Mouse (Mus musculus): ENCODE data around the gene Hhex. TPM values are rescaled to one million over a fixed set of nuclear protein-coding genes. Genes with fewer than 3 reads are reported as not detected.

Gene Hhex
- total RNA-seq, 2 experiments from 2014 or later, result 1.4 to 2.2 TPM

- DNase-seq, result no peak
- intact Hi-C loops (cut with DNase I), result no loop called here
Measured at GRCm38 (mm10) chr19:37443631-37444140, 9.1 kb downstream of the Hhex start.

DNA sequence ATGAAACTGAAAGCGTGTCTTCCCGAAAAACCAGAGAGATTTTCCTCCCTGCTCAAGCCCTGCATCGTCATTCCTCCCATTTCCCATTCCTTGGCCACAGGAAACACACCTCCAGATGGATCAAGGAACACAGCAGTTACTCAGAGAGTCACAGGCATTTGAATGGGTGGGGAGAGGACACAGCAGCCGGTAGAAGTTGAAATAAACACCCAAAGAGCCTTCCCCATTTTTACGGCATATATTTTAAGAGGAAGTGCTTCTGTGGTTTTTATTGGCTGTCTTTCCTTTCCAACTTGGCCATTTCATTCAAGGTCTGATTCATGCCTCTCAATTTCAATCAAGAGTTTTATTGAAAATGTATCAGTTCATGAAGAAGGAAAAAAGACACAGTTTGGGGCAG is 13.6 kb downstream of the Hhex start:
- intact Hi-C loops (cut with DNase I), result no loop called here
- DNase-seq, result no peak

DNA sequence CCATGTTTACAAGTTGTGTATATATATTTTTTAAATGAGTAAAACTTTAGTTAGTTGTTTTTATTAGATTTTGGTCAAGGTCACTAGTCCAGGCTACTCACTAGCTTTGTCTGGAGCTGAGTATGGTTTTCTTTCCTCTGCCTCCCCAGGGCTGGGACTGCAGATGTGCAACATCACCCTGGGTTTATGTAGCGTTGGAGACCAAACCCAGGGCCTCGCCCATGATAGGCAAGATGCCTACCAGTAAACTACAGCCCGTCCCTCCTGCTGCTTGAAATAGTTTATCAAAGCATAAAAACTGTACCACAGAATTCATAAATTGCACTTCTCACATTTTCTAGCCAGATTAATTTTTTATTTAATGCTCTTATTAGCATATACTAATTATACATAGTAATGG is 14.6 kb downstream of the Hhex start:
- intact Hi-C loops (cut with DNase I), result no loop called here
- DNase-seq, result no peak

DNA sequence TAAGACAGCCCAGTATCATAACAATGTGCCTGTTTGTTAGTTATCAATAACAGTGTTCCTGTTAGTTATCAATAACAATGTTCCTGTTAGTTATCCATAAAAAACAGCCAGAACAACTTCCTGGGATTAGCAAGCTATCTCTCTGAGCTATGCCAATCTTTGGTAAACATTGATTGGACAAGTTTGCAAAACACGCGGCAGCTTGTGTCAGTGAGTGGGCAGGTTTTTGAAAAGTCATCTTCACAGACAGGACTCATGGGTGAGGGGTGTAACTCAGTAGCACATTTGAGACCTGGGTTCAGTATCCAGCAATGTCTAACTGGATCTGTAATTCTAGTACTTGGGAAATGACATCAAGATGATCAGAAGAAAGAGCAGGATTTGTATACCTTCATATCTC is 20.9 kb downstream of the Hhex start:
- DNase-seq, result no peak
- intact Hi-C loops (cut with DNase I), result no loop called here

DNA sequence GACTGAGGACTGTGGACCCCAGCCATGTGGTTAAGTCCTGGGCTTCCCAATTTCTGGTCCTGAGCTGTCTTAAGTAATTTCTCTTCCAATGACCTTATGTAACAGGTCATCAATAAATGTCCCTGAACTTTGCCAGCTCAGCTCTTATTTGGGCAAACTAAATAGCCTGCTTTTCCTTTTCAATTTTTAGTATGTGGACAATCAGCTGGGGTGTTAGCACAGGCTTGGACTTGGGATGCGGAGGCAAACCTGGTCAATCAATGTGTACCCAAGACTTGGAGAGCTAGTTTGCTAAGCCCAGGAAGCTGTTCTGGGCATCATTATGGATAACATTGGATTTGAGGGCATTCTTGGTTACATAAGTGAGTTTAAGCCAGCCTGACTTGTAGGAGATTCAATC is 21.4 kb downstream of the Hhex start:
- DNase-seq, result no peak
- intact Hi-C loops (cut with DNase I), result no loop called here

DNA sequence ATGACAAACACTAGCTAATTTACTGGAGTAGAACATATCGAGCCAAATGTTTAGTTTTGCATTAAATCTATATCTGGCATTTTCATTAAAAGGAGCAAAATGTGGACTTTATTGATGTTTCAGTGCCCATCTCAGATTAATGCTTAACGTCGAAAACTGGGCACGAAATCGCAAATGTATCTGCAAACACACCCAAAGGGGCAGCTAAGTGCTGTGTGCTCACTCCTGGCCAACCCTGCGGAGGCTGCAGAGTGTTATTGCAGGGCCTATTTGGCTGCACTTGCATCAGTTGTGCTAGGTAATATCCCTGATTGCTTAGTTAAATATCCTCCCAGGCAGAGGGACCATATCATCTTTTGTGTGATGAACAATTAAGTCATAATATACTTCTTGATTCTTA is 23.4 kb downstream of the Hhex start:
- DNase-seq, result no peak
- intact Hi-C loops (cut with DNase I), result no loop called here

- DNase-seq, result no peak
- intact Hi-C loops (cut with DNase I), result no loop called here
Measured at GRCm38 (mm10) chr19:37466403-37466802, 31.8 kb downstream of the Hhex start.

DNA sequence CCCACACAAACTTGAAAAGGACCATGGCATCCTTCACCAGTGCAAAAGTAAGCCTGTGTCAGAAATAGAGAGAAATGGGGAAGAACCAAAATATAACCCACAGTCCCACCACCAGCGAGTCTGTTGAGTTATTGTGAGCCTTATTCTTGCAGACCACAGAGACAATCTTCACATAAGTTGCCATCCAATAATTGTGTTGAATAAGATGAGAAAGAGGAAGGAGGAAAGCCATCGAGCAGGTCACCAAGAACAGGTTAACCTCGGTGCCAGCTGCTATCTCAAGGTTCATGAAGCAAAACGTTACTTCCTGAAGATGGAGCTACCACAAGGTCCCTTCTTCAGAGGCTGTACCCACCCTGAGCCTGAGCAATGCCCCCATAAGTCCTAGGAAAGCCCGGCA is 32.4 kb downstream of the Hhex start:
- intact Hi-C loops (cut with DNase I), result no loop called here
- no peak for DNase-seq

GRCm38 (mm10) chr19:37468841-37469566 is 34.4 kb downstream of the Hhex start:
- DNase-seq, result no peak
- intact Hi-C loops (cut with DNase I), result no loop called here

GRCm38 (mm10) chr19:37471680-37472079 is 37.1 kb downstream of the Hhex start:
- intact Hi-C loops (cut with DNase I), result no loop called here
- no peak for DNase-seq

- DNase-seq, result no peak
- intact Hi-C loops (cut with DNase I), result no loop called here
Measured at GRCm38 (mm10) chr19:37472589-37472988, 38.0 kb downstream of the Hhex start.

GRCm38 (mm10) chr19:37481704-37482103 is 47.1 kb downstream of the Hhex start:
- intact Hi-C loops (cut with DNase I), result no loop called here
- DNase-seq, result no peak

GRCm38 (mm10) chr19:37482556-37483187 is 48.1 kb downstream of the Hhex start:
- DNase-seq, result no peak
- intact Hi-C loops (cut with DNase I), result no loop called here

GRCm38 (mm10) chr19:37484787-37485186 is 50.2 kb downstream of the Hhex start:
- no peak for DNase-seq
- intact Hi-C loops (cut with DNase I), result no loop called here

- DNase-seq, result no peak
- intact Hi-C loops (cut with DNase I), result no loop called here
Measured at GRCm38 (mm10) chr19:37486801-37487200, 52.2 kb downstream of the Hhex start.

- intact Hi-C loops (cut with DNase I), result no loop called here
- no peak for DNase-seq
Measured at GRCm38 (mm10) chr19:37487811-37488475, 53.3 kb downstream of the Hhex start.

- DNase-seq, result no peak
- intact Hi-C loops (cut with DNase I), result no loop called here
Measured at GRCm38 (mm10) chr19:37488608-37489262, 54.1 kb downstream of the Hhex start.

Measured in gastrocnemius, postnatal 36 days (tissue).